Mouse (Mus musculus): Measurements from ENCODE around the gene Olfr823. TPM values are rescaled to one million over a fixed set of nuclear protein-coding genes. Genes with fewer than 3 reads are reported as not detected.
"Not testable (repeated sequence)": the region's sequence is repeated elsewhere in the genome, so short reads cannot be mapped to it uniquely, and the experiment has no call there.

Gene Olfr823
- polyA plus RNA-seq (2015; fragmentation: Nextera tagmentation; extraction: Ambion mirVana), result not detected in 2 replicates

DNA sequence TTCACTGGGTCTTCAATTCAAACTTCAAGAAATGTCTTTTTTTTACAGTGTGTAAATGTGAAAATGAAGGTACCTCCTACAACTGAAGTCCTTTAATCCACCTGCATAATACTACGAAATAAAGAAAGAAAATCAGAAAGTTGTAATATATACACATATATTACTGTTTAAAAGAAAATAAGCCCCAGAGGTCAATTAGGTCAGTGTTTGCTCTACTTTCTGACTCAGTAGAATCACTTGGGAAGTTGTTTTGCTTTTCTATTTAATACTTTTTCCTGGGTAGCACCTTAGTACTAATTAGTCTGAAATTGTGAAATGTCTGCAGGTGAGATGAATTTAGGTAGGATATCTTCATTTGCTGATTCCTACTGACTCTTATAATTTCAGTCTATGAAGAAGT is at the start of gene Olfr823:
Olfr823 (minus strand) TSS at position 101 of the 400 bp plus-strand sequence.
- H3K36me3 ChIP-seq (ENCODE audit: poor library complexity, severe bottlenecking); H3K9me3 ChIP-seq (replicated peaks); H3K4me3 ChIP-seq; ATAC-seq; H3K4me1 ChIP-seq; H3K4me2 ChIP-seq; H3K9ac ChIP-seq; H3K27ac ChIP-seq; H3K27me3 ChIP-seq: not testable (repeated sequence)
- 89% methylated on average over 1 of the region's 1 CpGs for WGBS

GRCm38 (mm10) chr10:130144121-130144520 is 28.9 kb upstream of the Olfr823 start:
- WGBS, result 77% methylated on average over 5 of the region's 5 CpGs
- H3K36me3 ChIP-seq (ENCODE audit: poor library complexity, severe bottlenecking), result no peaks in the 10 kb centered on the region
- ATAC-seq, result no peak
- no peaks in the 10 kb centered on the region for H3K4me1 ChIP-seq
- H3K4me3 ChIP-seq, result no peak overlapping the region
- no peaks in the 10 kb centered on the region for H3K9me3 ChIP-seq (replicated peaks)
- H3K27me3 ChIP-seq, result no peaks in the 10 kb centered on the region
- H3K9ac ChIP-seq, result no peak overlapping the region
- no peak overlapping the region for H3K4me2 ChIP-seq
- no peak overlapping the region for H3K27ac ChIP-seq

DNA sequence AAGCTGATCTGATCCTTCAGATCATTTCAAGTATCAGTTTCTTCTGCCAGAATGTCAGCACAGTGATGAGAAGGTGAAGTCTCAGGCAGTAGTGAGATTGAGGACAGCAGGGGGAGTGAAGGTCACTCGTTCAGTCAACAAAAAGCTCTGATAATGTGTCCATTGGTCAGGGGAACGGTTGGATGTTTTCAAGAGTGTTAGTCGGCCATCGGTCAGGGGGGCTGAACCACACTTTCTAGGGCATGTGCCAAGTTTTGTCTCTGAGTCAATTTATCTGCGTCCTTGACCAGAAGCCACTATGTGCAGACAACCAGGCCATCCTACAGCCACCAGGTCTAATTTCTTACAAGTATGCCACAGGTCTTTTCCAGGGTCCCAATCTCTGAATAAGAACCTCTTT is 27.3 kb upstream of the Olfr823 start:
- H3K4me1 ChIP-seq; ATAC-seq; H3K27me3 ChIP-seq; H3K36me3 ChIP-seq (ENCODE audit: poor library complexity, severe bottlenecking); H3K4me3 ChIP-seq; H3K9me3 ChIP-seq (replicated peaks); H3K9ac ChIP-seq; H3K27ac ChIP-seq; H3K4me2 ChIP-seq: not testable (repeated sequence)
- WGBS, result 90% methylated on average over 5 of the region's 5 CpGs

DNA sequence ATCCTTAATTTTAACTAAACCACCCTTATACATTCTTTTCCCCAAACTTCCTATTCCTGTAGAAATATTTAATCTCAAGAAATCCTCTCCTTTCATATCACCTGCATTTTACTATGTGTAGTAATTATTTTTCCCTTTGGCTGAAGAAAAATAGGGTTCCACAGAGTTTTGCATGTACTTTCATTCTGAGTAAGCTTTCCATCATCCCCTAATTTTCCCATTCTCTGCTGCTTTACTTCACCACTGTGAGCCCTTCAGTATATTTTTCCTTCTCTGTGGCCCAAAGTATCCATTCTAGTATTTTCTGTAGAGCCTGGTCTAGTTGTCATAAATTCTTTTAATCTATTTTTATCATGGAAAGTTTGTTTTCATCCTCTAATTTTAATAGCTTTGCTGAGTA is 19.6 kb upstream of the Olfr823 start:
- ATAC-seq, result no peak
- Histone ChIP-seq H3K4me2 (no peak overlapping the region), H3K9ac (no peak overlapping the region), H3K27ac (no peak overlapping the region), H3K36me3 (ENCODE audit: poor library complexity, severe bottlenecking) (no peaks in the 10 kb centered on the region), H3K9me3 (replicated peaks) (no peaks in the 10 kb centered on the region), H3K27me3 (no peaks in the 10 kb centered on the region), H3K4me3 (no peak overlapping the region), H3K4me1 (no peaks in the 10 kb centered on the region)

GRCm38 (mm10) chr10:130129900-130130299 is 14.7 kb upstream of the Olfr823 start, which contains the start of gene Olfr824:
Olfr824 (minus strand) TSS chr10:130130000.
- not testable (repeated sequence) for H3K4me3 ChIP-seq; H3K4me2 ChIP-seq; H3K27me3 ChIP-seq; H3K36me3 ChIP-seq (ENCODE audit: poor library complexity, severe bottlenecking); H3K4me1 ChIP-seq; H3K9ac ChIP-seq; H3K9me3 ChIP-seq (replicated peaks); H3K27ac ChIP-seq; ATAC-seq

DNA sequence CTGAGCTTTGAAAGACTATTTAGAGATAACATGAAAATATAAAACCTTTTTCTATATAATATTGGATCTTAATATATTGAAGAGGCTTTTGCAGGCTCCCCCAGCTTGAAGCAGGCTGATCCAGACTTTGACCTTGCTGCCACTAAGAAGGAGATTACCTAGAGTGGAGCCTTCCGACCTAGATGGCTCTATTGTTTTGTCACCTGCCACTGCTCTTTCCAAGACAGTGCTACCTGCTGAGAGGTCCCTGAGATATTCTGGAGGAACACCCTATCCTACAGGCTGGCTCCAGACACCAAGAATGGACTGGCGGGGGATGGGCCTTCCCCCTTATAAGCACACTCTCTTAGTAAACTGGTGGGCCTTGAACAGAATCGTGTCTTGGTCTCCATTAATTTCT is 862 bp upstream of the Olfr823 start:
- H3K4me1 ChIP-seq; H3K4me3 ChIP-seq; H3K9me3 ChIP-seq (replicated peaks); H3K4me2 ChIP-seq; H3K9ac ChIP-seq; H3K27me3 ChIP-seq; ATAC-seq; H3K36me3 ChIP-seq (ENCODE audit: poor library complexity, severe bottlenecking); H3K27ac ChIP-seq: not testable (repeated sequence)
- WGBS, result 49% methylated on average over 3 of the region's 3 CpGs

DNA sequence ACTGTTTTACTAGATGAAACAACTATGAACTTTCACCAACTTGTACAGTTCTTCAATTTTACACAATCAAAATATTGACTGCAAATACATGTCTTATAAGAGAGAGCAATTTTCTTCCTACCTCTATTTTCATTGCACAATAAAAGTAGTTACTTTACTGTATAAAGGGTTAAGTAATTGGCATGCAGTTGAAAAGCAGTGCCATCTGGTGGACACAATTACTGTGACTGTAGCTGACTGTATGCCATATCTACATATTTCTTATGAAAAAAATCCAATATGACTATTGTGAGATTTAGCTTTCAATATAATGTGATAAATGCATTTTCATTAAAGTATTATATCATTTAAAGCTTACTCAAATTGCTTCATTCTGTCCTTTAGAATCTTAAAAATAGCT is 19.1 kb downstream of the Olfr823 start:
- no peak overlapping the region for H3K4me2 ChIP-seq
- H3K36me3 ChIP-seq (ENCODE audit: poor library complexity, severe bottlenecking), result no peaks in the 10 kb centered on the region
- H3K4me3 ChIP-seq, result no peak overlapping the region
- H3K9me3 ChIP-seq (replicated peaks), result no peaks in the 10 kb centered on the region
- no peaks in the 10 kb centered on the region for H3K27me3 ChIP-seq
- H3K27ac ChIP-seq, result no peak overlapping the region
- no peaks in the 10 kb centered on the region for H3K4me1 ChIP-seq
- ATAC-seq, result 0 out of 2 replicates have a peak, but pooled peaks have one; percentile 13
- no peak overlapping the region for H3K9ac ChIP-seq

DNA sequence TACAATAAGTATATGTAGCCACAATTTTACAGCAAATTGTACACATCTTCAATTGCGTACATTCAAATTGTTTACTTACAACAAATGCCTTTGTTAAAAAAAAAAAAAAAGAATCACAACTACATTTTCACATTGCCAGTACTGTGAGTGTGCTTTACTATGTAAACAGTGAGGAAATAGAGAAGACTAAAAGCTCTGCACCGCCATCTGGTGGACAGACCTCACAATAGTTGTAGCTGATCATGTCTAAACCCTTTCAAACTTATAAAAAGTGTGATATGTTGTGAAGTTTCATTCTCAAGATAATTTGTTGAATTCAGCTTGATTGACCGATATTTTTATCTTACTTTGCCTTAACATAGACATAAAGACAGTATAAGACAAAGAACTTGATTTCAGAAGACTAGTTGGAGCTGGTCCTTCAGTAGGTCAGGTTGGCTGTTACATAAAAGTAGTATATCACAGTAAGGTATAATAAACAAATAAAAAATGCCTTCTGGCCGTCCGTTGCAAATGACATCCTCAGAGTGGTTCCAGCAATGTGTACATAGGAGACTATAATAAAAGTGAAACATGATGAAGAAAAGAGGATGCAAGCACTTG is 22.2 kb downstream of the Olfr823 start:
- H3K9me3 ChIP-seq (replicated peaks), result no peaks in the 10 kb centered on the region
- no peak overlapping the region for H3K9ac ChIP-seq
- H3K4me3 ChIP-seq, result no peak overlapping the region
- no peaks in the 10 kb centered on the region for H3K36me3 ChIP-seq (ENCODE audit: poor library complexity, severe bottlenecking)
- H3K27me3 ChIP-seq, result no peaks in the 10 kb centered on the region
- ATAC-seq, result peak; percentile 86
- H3K4me2 ChIP-seq, result no peak overlapping the region
- no peak overlapping the region for H3K27ac ChIP-seq
- WGBS, result 24% methylated on average over 5 of the region's 5 CpGs
- H3K4me1 ChIP-seq, result no peaks in the 10 kb centered on the region

- Histone ChIP-seq H3K36me3 (ENCODE audit: poor library complexity, severe bottlenecking) (no peaks in the 10 kb centered on the region), H3K4me2 (no peak within 1 kb of the TSS), H3K27ac (no peak within 1 kb of the TSS), H3K9me3 (replicated peaks) (no peaks in the 10 kb centered on the region), H3K9ac (no peak within 1 kb of the TSS), H3K27me3 (no peaks in the 10 kb centered on the region), H3K4me1 (no peaks in the 10 kb centered on the region), H3K4me3 (no peak within 1 kb of the TSS)
- no peak for ATAC-seq
Observed at GRCm38 (mm10) chr10:130070910-130071309, 44.3 kb downstream of the Olfr823 start, which contains the start of gene Olfr822. Olfr822 (plus strand) TSS chr10:130071210.

Other genes with a start within 250 kb of the Olfr823 start
- not detected in 2 replicates for gene Olfr814, start 235.5 kb downstream of the Olfr823 start, polyA plus RNA-seq (2015; fragmentation: Nextera tagmentation; extraction: Ambion mirVana)
- not detected in 2 replicates for gene Olfr815, start 209.5 kb downstream of the Olfr823 start, polyA plus RNA-seq (2015; fragmentation: Nextera tagmentation; extraction: Ambion mirVana)
- gene Olfr816, start 199.8 kb downstream of the Olfr823 start, polyA plus RNA-seq (2015; fragmentation: Nextera tagmentation; extraction: Ambion mirVana), result not detected in 2 replicates
- gene Olfr818, start 166.3 kb downstream of the Olfr823 start, polyA plus RNA-seq (2015; fragmentation: Nextera tagmentation; extraction: Ambion mirVana), result not detected in 2 replicates
- gene Olfr819, start 148.1 kb downstream of the Olfr823 start, polyA plus RNA-seq (2015; fragmentation: Nextera tagmentation; extraction: Ambion mirVana), result not detected in 2 replicates
- not detected in 2 replicates for gene Olfr247, start 139.2 kb downstream of the Olfr823 start, polyA plus RNA-seq (2015; fragmentation: Nextera tagmentation; extraction: Ambion mirVana)
- not detected in 2 replicates for gene Gm10310, start 130.3 kb downstream of the Olfr823 start, polyA plus RNA-seq (2015; fragmentation: Nextera tagmentation; extraction: Ambion mirVana)
- gene Olfr820, start 102.8 kb downstream of the Olfr823 start, polyA plus RNA-seq (2015; fragmentation: Nextera tagmentation; extraction: Ambion mirVana), result not detected in 2 replicates
- gene Olfr821, start 85.0 kb downstream of the Olfr823 start, polyA plus RNA-seq (2015; fragmentation: Nextera tagmentation; extraction: Ambion mirVana), result not detected in 2 replicates
- gene Olfr822, start 44.2 kb downstream of the Olfr823 start, polyA plus RNA-seq (2015; fragmentation: Nextera tagmentation; extraction: Ambion mirVana), result not detected in 2 replicates
- gene Olfr824, start 14.6 kb upstream of the Olfr823 start, polyA plus RNA-seq (2015; fragmentation: Nextera tagmentation; extraction: Ambion mirVana), result not detected in 2 replicates
- not detected in 2 replicates for gene Olfr825, start 51.4 kb upstream of the Olfr823 start, polyA plus RNA-seq (2015; fragmentation: Nextera tagmentation; extraction: Ambion mirVana)
- gene Olfr826, start 68.8 kb upstream of the Olfr823 start, polyA plus RNA-seq (2015; fragmentation: Nextera tagmentation; extraction: Ambion mirVana), result not detected in 2 replicates
- not detected in 2 replicates for gene Olfr827, start 99.0 kb upstream of the Olfr823 start, polyA plus RNA-seq (2015; fragmentation: Nextera tagmentation; extraction: Ambion mirVana)
- gene Neurod4, start 164.9 kb upstream of the Olfr823 start, polyA plus RNA-seq (2015; fragmentation: Nextera tagmentation; extraction: Ambion mirVana), result 4.4 and 4.7 TPM in 2 replicates
- gene Tespa1, start 207.5 kb upstream of the Olfr823 start, polyA plus RNA-seq (2015; fragmentation: Nextera tagmentation; extraction: Ambion mirVana), result not detected in 2 replicates

Measured in forebrain, embryonic 13.5 days (tissue).